Mouse (Mus musculus) intestine, embryonic 15.5 days (tissue): ENCODE measurements around the gene Ndufa6. TPM values are rescaled to one million over a fixed set of nuclear protein-coding genes. Genes with fewer than 3 reads are reported as not detected.
"Not testable (repeated sequence)": the region's sequence is repeated elsewhere in the genome, so short reads cannot be mapped to it uniquely, and the experiment has no call there.

Experiments used
- ATAC-seq: fragments of 200-750 bp; cut with Nextera tagmentation; 2 replicates; pipeline ENCODE4 v1.8.0; 2017; ENCODE audit warnings: moderate TSS enrichment, moderate library complexity
- H3K27ac ChIP-seq: fragments of 300-500 bp; sonication (generic); 2 replicates; pipeline ENCODE4 v1.5.1; 2015; ENCODE audit warnings: mild to moderate bottlenecking, inconsistent platforms
- H3K27me3 ChIP-seq: fragments of 300-500 bp; sonication (generic); replicated peaks from 2 replicates; pipeline ENCODE4 v1.6.1; 2015; ENCODE audit warnings: inconsistent platforms
- H3K36me3 ChIP-seq: fragments of 300-500 bp; sonication (generic); 2 replicates; pipeline ENCODE4 v1.6.1; 2015; ENCODE audit warnings: inconsistent platforms
- H3K4me1 ChIP-seq: fragments of 300-500 bp; sonication (generic); replicated peaks from 2 replicates; pipeline ENCODE4 v1.6.1; 2015; ENCODE audit warnings: inconsistent platforms
- H3K4me2 ChIP-seq: fragments of 300-500 bp; sonication (generic); replicated peaks from 2 replicates; pipeline ENCODE4 v1.6.1; 2015; ENCODE audit warnings: mild to moderate bottlenecking, inconsistent platforms
- H3K4me3 ChIP-seq: fragments of 300-500 bp; sonication (generic); replicated peaks from 2 replicates; pipeline ENCODE4 v1.5.1; 2015; ENCODE audit warnings: inconsistent platforms
- H3K9ac ChIP-seq: fragments of 300-500 bp; sonication (generic); 2 replicates; pipeline ENCODE4 v1.6.1; 2015; ENCODE audit warnings: inconsistent platforms
- H3K9me3 ChIP-seq: fragments of 300-500 bp; sonication (generic); 2 replicates; pipeline ENCODE4 v1.6.1; 2016; ENCODE audit warnings: inconsistent platforms
- WGBS: fragments of 180-500 bp; shearing (Covaris S2); methylation state at CpG from one replicate; pipeline ENCODE4 v1.1.7; 2015; 5-methylcytosine and 5-hydroxymethylcytosine counted together
- polyA plus RNA-seq: library from polyadenylated mRNA; unstranded; fragments of >200 nt; fragmentation: Nextera tagmentation; extraction: Ambion mirVana; gene quantifications from 2 replicates; pipeline ENCODE4 v1.2.1, GENCODE M21; 2015

Gene Ndufa6
- polyA plus RNA-seq, 1 experiment from 2014 or later = 513 TPM

DNA sequence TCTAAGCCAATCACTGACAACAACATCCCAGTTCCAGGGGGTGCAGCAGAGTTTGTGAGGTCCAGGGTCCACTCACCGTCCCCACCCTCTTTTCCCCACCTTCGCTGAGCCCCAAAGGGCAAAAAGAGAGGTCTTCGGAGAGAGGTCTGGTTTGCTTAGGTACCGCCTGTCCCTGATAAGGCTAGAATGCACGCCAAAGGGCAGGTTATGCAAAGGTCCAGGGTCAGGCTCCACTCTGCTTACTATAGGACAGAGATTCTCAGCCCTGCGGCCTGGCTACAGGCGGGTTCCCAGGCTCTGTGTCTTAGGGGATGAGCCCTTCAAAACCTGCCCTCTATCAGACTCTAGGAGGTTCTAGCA, 25.4 kb upstream of the Ndufa6 start:
- peak overlapping the region; percentile 52 for H3K9ac ChIP-seq
- H3K4me2 ChIP-seq = peak overlapping the region; percentile 86
- 14% methylated on average over 7 of the region's 7 CpGs for WGBS
- H3K9me3 ChIP-seq = no peaks in the 10 kb centered on the region
- peaks cover 18% of the 10 kb centered on the region for H3K4me1 ChIP-seq
- H3K36me3 ChIP-seq = no peaks in the 10 kb centered on the region
- no peaks in the 10 kb centered on the region for H3K27me3 ChIP-seq
- ATAC-seq = peak; percentile 80
- H3K27ac ChIP-seq = peak overlapping the region; percentile 86
- peak overlapping the region; percentile 45 for H3K4me3 ChIP-seq

DNA sequence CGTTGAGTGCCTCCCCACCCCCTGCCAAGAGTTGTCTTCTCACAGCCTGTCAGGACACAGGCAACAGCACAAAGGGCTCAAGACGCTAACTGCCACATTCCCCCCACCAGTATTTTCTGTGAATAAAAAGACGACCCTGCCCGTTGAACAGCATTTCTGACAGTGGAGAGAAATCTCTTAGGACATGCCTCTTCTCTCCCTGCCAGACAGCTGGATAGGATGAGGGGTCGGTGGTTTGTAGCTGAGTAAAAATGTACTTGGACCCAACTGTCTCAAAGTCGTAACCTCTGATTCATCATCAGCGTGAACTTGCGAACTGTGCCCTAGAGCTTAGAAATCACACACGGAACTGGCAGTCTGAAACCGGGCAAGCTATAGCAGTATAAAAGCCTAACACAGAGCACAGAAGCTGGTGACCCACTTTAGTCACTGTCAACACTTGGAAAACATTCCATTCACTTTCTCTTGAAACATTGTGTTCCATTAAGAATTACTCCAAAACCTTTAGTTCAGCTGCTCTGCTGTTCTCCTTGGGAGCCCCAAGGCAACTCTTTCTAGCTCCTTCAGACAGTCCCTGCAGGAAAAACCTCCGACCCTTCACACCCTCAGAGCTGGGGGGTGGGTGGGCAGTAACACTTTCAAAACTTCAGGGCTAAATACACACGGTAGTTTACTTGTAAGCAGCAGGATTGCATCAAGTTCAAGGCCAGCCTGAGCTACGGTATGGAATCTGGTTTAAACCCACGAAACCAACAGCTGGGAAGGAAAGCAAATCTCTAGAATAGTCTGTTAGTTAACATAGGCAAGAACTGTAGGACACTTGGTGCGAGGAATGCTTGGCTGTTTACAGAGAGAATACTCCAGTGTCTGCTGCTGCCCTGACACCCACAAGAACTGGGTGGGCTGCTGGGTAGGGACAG, 24.4 kb upstream of the Ndufa6 start:
- peak overlapping the region; percentile 86 for H3K4me2 ChIP-seq
- no peak for ATAC-seq
- no peaks in the 10 kb centered on the region for H3K27me3 ChIP-seq
- 35% methylated on average over 15 of the region's 15 CpGs for WGBS
- no peaks in the 10 kb centered on the region for H3K9me3 ChIP-seq
- H3K4me1 ChIP-seq = peaks cover 18% of the 10 kb centered on the region
- 0 out of 2 replicates have a peak overlapping the region, but pooled peaks have one; percentile 4 for H3K9ac ChIP-seq
- peak overlapping the region; percentile 69 for H3K27ac ChIP-seq
- H3K36me3 ChIP-seq = 0 out of 2 replicates have a peak, but pooled peaks cover 3% of the 10 kb centered on the region
- 0 out of 2 replicates have a peak overlapping the region, but pooled peaks have one; percentile 1 for H3K4me3 ChIP-seq

DNA sequence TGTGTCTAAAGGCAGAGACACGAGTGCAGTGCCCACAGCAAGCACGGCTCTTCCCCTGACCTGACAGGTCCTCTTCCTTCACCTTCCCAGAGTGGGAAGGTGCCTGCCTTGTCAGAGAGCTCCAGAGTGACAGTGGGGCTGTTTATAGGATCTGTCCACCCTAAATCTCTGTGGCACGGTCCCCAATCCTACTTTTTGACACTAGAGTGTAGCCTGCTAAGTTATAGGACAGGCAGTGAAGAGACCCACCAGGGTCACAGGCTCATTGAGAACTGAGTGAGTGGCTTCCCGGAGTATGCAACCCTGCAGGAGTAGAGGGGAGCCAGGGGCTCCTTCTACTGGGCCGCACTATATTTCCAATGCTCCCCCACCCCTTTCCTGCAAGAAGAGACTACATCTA, 23.6 kb upstream of the Ndufa6 start:
- 68% methylated on average over 5 of the region's 5 CpGs for WGBS
- Histone ChIP-seq H3K9ac (no peak overlapping the region), H3K9me3 (no peaks in the 10 kb centered on the region), H3K4me3 (no peak overlapping the region), H3K27me3 (no peaks in the 10 kb centered on the region), H3K4me2 (0 out of 2 replicates have a peak overlapping the region, but pooled peaks have one; percentile 86), H3K27ac (0 out of 2 replicates have a peak overlapping the region, but pooled peaks have one; percentile 36), H3K36me3 (0 out of 2 replicates have a peak, but pooled peaks cover 3% of the 10 kb centered on the region), H3K4me1 (peaks cover 18% of the 10 kb centered on the region)
- ATAC-seq = no peak

DNA sequence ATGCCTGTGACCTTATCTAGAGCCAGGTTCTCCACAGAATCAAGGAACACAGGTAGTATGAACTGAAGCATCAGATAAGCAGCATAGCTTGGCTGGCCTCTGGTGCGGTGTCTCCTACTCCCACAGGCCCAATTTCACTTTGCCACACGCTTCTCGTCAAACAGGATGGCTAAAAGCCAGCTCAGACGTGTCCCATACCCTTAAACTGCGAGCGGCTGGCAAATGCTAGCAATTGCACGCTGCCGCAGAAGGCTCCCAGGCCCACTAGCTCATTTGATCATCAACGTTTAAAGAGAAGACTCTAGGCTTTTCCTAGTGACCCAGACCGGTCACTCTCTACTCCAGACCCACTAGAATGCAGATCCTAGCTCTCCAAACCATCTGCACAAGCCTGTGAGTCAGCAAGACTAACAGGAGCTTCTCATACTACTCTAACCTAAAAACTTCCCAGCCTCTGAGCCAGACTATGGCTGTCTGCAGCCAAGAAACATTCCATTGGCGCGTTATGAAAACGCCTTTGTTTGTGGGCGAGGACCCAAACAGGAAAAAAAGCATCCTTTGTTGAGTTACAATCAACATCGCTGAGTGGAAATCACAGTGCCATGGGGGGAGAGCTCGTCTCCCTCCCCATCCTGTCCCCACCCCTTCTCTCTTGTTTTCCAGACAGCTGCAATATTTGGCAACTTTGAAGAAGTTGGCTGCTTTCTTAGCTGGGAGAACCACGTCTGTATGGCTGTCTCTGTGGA, 22.4 kb upstream of the Ndufa6 start:
- Histone ChIP-seq H3K4me3 (no peak overlapping the region), H3K9me3 (no peaks in the 10 kb centered on the region), H3K27ac (no peak overlapping the region), H3K9ac (no peak overlapping the region), H3K4me1 (peaks cover 18% of the 10 kb centered on the region), H3K4me2 (no peak overlapping the region), H3K36me3 (0 out of 2 replicates have a peak, but pooled peaks cover 3% of the 10 kb centered on the region), H3K27me3 (no peaks in the 10 kb centered on the region)
- WGBS = 63% methylated on average over 17 of the region's 17 CpGs
- no peak for ATAC-seq

GRCm38 (mm10) chr15:82375855-82376254, 21.7 kb upstream of the Ndufa6 start:
- H3K4me3 ChIP-seq = no peak overlapping the region
- H3K9ac ChIP-seq = no peak overlapping the region
- no peaks in the 10 kb centered on the region for H3K27me3 ChIP-seq
- H3K4me2 ChIP-seq = no peak overlapping the region
- peaks cover 18% of the 10 kb centered on the region for H3K4me1 ChIP-seq
- no peak overlapping the region for H3K27ac ChIP-seq
- 0 out of 2 replicates have a peak, but pooled peaks cover 3% of the 10 kb centered on the region for H3K36me3 ChIP-seq
- WGBS = 85% methylated on average over 9 of the region's 9 CpGs
- no peak for ATAC-seq
- H3K9me3 ChIP-seq = no peaks in the 10 kb centered on the region

DNA sequence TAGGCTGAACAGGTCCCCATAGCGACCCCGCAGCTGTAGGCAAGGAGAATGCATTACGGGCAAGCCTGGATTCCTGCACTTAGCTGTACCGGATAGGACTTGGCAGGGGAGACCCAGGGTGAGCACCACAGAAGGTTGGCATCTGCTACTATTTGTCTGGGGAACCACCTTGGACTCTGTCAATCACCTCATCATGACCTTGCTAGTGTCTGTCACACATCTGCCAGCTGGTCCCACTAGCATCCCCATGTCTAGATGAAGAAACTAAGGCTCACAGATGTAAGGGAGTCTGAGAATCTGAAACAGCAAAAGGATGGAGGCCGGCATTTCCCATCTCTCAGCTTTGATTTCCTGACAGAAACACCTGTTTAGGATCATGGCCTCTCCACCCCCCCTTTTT, 20.3 kb upstream of the Ndufa6 start:
- 88% methylated on average over 5 of the region's 5 CpGs for WGBS

GRCm38 (mm10) chr15:82372991-82373390, 18.9 kb upstream of the Ndufa6 start:
- Histone ChIP-seq H3K4me2 (no peak overlapping the region), H3K9me3 (no peaks in the 10 kb centered on the region), H3K27ac (no peak overlapping the region), H3K4me1 (0 out of 2 replicates have a peak, but pooled peaks cover 6% of the 10 kb centered on the region), H3K27me3 (no peaks in the 10 kb centered on the region), H3K9ac (no peak overlapping the region), H3K36me3 (0 out of 2 replicates have a peak, but pooled peaks cover 3% of the 10 kb centered on the region), H3K4me3 (no peak overlapping the region)
- 89% methylated on average over 5 of the region's 5 CpGs for WGBS
- no peak for ATAC-seq

More for the DNA sequence above, 20.3 kb upstream of the Ndufa6 start:
- no peak for ATAC-seq
- Histone ChIP-seq H3K27me3 (no peaks in the 10 kb centered on the region), H3K9ac (no peak overlapping the region), H3K4me3 (no peak overlapping the region), H3K9me3 (no peaks in the 10 kb centered on the region), H3K36me3 (0 out of 2 replicates have a peak, but pooled peaks cover 3% of the 10 kb centered on the region), H3K4me2 (no peak overlapping the region), H3K4me1 (peaks cover 13% of the 10 kb centered on the region), H3K27ac (no peak overlapping the region)

- H3K4me3 ChIP-seq = no peak overlapping the region
- no peak overlapping the region for H3K27ac ChIP-seq
- no peak for ATAC-seq
- H3K36me3 ChIP-seq = 0 out of 2 replicates have a peak, but pooled peaks cover 3% of the 10 kb centered on the region
- H3K27me3 ChIP-seq = no peaks in the 10 kb centered on the region
- 0 out of 2 replicates have a peak, but pooled peaks cover 1% of the 10 kb centered on the region for H3K4me1 ChIP-seq
- WGBS = 84% methylated on average over 6 of the region's 6 CpGs
- no peak overlapping the region for H3K4me2 ChIP-seq
- H3K9ac ChIP-seq = no peak overlapping the region
- no peaks in the 10 kb centered on the region for H3K9me3 ChIP-seq
Measured at GRCm38 (mm10) chr15:82372446-82372845, 18.3 kb upstream of the Ndufa6 start.

DNA sequence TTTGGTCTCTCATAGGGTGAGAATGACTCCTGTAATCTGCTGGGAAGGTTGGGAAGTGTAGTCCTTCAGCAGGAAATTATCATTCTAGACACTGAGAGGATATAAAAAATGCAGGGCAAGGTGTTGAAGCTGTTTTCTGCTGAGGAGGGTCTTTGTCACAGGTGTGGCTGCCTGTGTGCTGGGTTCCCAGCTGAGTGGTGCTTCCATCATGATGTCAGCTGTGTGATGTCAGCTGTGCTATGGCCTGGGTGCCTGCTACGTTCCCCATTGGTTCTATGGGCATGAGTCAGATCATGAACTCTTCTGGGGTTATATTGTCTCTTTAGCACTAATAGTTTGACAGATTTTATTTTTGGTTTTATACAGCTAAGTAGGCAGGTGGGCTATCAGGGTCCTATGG, 14.7 kb upstream of the Ndufa6 start:
- Histone ChIP-seq H3K9ac (no peak overlapping the region), H3K4me3 (no peak overlapping the region), H3K27ac (no peak overlapping the region), H3K4me1 (no peaks in the 10 kb centered on the region), H3K9me3 (no peaks in the 10 kb centered on the region), H3K27me3 (no peaks in the 10 kb centered on the region), H3K36me3 (0 out of 2 replicates have a peak, but pooled peaks cover 3% of the 10 kb centered on the region), H3K4me2 (no peak overlapping the region)
- no peak for ATAC-seq
- WGBS = 88% methylated on average over 1 of the region's 1 CpGs

DNA sequence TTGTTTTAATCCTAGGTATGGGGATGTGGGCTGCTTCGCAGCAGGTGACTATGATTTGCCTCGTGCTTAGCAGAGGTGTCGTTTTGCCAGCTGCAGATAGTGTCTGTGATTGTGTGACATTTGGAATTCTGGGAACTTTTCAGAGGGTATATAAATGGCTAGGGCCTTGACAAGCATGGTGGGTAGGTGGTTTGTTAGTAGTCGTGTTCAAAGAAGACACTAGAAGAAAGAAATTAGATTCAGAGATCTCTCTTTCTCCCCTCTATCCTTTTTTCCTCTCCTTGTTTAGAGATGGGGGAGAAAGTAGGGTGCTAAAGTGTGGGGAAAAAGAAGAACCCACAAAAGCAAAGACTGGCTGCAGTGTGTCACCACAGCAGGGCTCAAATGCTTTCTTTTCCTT, 14.0 kb upstream of the Ndufa6 start:
- WGBS = 91% methylated on average over 4 of the region's 4 CpGs
- ATAC-seq = no peak
- H3K4me3 ChIP-seq = no peak overlapping the region
- no peak overlapping the region for H3K9ac ChIP-seq
- H3K27me3 ChIP-seq = no peaks in the 10 kb centered on the region
- H3K4me1 ChIP-seq = no peaks in the 10 kb centered on the region
- H3K36me3 ChIP-seq = no peaks in the 10 kb centered on the region
- no peak overlapping the region for H3K4me2 ChIP-seq
- no peaks in the 10 kb centered on the region for H3K9me3 ChIP-seq
- H3K27ac ChIP-seq = no peak overlapping the region

GRCm38 (mm10) chr15:82364561-82364960, 10.4 kb upstream of the Ndufa6 start:
- H3K4me2 ChIP-seq = peak overlapping the region; percentile 34; the same call in 1 of the 2 replicates
- not testable (repeated sequence) for H3K36me3 ChIP-seq, H3K9ac ChIP-seq, H3K9me3 ChIP-seq, H3K27me3 ChIP-seq, ATAC-seq, H3K4me1 ChIP-seq, H3K27ac ChIP-seq, H3K4me3 ChIP-seq
- WGBS = 13% methylated on average over 6 of the region's 9 CpGs

- WGBS = 70% methylated on average over 8 of the region's 12 CpGs
- H3K27ac ChIP-seq, H3K9me3 ChIP-seq, H3K27me3 ChIP-seq, H3K9ac ChIP-seq, H3K4me2 ChIP-seq, H3K4me3 ChIP-seq, H3K36me3 ChIP-seq, H3K4me1 ChIP-seq, ATAC-seq: not testable (repeated sequence)
Measured at GRCm38 (mm10) chr15:82363801-82364200, 9.7 kb upstream of the Ndufa6 start.
